Mouse (Mus musculus) ovary, postnatal 10 days (tissue): ENCODE results near the gene Galnt17.

Experiments
- DNase-seq: peaks from one replicate; pipeline ENCODE4 v3.0.0; 2022; ENCODE audit warnings: low spot score

Gene Galnt17

DNA sequence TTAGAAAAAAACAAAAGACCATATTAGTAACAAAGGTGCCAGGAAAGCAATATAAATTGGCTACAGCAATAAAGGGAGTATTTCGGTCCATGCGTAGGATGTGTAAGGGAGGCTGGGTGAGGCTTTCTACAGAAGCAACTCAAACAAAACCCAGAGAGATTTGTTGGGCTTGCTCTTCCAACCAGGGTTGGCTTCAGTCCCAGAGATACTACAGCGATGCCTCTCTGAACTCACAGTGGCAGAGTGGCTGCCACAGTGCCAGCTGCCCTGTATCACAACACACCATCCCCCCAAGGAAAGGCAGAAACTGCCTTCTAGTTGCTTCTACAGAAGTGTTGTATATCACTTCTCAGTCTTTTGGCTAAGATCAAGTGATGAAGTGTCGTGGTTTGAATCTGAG, 66.6 kb downstream of the Galnt17 start:
- no peak for DNase-seq

GRCm38 (mm10) chr5:131239813-131240212, 68.5 kb downstream of the Galnt17 start:
- no peak for DNase-seq

GRCm38 (mm10) chr5:131236906-131237305, 71.4 kb downstream of the Galnt17 start:
- no peak for DNase-seq

GRCm38 (mm10) chr5:131233828-131234227, 74.5 kb downstream of the Galnt17 start:
- no peak for DNase-seq

- DNase-seq: no peak
These were observed 77.2 kb downstream of the Galnt17 start for GRCm38 (mm10) chr5:131231060-131231459.

GRCm38 (mm10) chr5:131229744-131230143, 78.6 kb downstream of the Galnt17 start:
- DNase-seq: no peak

DNA sequence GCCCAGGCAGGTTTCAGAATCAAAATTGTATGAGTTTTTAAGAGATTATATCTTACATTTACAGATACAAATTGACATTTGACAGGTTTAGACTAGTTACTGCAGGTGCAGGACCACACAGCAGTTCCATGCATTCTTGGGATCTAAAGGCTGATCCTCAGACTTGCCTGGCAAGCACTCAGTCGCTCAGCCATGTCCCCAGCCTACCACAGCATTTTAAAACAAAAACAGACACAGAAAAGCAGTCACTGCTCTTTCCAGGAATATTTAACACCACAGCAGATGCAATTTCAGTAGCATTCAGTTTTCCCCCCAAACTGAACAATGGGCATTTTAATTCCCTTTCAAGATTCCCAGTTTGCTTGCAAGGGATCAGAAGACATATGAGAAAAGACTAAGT, 84.9 kb downstream of the Galnt17 start:
- DNase-seq: no peak

DNA sequence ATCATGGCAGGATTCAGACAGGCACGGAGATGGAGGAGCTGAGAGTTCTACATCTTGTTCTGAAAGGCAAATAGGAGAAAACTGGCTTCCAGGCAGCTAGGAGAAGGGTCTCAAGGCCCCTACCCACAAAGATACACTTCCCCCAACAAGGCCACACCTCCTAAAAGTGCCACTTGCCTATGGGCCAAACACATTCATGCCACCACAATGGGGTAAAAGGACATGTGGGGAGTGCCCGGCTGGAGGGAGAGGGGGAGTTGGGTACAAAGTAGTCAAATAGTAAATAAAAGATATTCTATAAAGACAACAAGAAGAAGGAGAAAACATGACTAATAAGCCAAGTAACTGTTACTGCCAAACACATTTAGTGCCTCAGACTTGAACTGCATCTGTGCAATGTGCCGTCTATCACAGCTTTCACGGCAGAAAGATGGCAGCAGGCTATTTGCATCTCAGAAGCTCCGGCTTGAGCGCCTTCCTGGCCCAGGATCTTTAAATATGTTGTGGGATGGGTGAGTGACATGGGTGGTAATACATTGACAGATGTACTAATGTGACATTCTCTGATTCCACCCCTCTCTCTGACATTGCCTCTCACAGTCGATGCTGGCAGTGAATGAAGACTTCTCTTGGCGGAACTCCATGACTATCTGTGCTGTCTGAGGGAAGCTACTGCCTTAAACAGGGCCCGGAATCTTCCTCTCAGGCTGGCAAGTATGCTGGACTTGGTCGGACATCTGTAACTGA, 85.6 kb downstream of the Galnt17 start:
- no peak for DNase-seq

- DNase-seq: no peak
These were observed 90.1 kb downstream of the Galnt17 start for GRCm38 (mm10) chr5:131218221-131218620.

DNA sequence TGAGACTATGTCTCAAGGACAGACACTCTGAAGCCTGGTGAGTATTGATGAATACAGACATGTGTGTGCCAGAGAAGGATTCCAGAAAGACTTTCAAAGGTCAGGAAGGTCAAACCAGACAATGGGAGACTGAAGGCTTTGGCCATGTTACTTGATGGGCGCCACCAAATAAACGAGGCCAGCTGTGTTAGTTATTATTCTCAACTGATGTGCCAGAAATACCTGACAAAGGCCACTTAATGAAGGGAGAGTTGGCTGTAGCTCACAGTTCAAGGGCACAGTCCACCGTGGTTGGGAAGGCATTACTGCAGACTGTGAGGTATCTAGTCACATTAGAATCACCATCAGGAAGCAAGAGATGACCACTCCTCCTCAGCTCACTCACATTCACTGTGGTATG, 96.7 kb downstream of the Galnt17 start:
- no peak for DNase-seq

DNA sequence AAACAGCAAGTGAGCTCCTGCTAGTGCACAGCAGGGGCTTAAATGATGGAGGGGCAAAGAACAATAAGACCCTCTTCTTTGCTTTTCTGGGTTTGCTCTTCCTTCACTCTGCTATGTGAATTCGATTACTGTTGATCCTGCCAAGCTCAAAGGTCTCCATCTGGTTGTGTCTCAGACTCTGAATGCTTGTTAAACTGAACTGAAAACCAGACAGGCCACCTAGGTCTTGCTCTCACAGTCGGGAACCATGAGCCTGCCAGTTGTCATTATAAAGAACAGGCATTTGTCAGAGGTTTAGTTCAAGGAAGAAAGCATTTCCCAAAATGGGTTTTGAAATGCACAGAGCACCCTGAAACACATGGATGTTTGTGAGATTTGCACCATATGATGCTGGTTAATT, 107.2 kb downstream of the Galnt17 start:
- DNase-seq: no peak

DNA sequence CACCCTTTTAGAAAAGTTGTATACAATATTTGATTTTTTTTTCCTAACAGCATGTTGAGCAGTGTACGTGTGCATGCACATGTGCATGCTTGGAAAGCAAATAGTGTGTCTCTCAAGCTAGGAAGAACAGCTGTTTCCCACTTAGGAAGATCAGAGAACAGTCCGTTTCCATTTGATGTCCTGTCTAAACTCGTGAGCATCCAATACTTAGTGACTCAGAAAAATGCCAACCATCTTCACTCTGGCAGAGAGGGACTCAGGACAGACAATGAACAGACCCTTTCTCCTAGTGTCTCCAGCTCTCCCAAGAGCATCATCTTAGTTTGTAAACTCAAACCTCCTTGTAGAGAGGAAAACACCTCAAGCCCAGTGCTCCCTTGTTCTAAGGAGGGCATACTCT, 116.0 kb downstream of the Galnt17 start:
- DNase-seq: no peak

DNA sequence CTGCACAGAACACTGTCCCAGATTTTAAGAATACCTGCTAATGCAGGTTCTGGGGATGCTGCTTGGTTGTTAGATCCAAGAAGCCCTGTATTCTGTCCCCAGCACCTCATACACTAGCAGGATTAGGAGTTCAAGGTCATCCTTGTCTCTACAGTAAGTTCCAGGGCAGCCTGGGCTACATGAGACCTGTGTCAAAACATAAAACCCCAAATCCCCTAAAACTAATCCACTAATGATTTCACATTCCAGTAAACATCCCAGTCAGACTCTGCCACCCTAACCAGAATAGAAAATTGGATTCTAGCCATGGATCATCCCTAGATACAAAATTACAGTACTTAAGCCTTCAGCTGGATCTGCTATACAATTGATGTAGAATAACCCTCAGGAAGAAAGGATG, 123.7 kb downstream of the Galnt17 start:
- DNase-seq: no peak

DNA sequence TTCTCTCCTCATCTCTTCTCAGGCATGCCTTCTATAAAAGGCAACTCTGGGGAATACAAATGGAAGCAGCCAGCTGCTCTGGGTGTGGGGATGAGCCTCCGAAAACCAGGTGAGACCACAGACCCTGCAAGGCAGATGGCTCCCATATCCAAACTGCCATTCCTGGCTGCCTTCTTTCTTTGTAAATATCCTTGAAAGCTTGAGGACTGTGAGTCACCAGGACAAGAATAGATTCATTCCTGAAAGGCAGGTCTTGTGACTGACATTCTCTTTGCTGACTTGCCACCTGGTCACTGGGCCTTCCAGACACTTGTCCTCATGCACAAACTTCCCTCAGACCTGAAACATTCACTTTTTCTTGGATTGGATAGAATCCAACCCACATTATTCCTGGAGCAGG, 127.1 kb downstream of the Galnt17 start:
- DNase-seq: no peak

DNA sequence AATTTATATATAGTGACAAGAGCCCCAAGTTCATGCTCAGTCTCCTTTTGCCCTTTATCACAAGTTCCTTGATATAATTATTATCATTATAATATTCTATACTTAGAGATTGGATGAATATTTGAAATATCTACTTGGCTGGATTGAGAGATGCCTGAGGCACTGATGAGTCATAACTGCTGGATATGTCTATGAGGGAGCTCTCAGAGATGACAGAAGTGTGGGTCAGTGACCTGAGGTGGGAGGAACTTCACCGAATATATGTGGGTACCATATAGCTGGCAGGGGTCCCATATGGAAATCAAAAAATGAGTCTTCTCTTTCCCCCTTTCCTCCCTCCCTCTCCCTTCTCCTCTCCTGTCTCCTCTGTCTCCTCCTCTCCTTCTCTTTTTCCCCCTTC, 127.5 kb downstream of the Galnt17 start:
- DNase-seq: no peak

DNA sequence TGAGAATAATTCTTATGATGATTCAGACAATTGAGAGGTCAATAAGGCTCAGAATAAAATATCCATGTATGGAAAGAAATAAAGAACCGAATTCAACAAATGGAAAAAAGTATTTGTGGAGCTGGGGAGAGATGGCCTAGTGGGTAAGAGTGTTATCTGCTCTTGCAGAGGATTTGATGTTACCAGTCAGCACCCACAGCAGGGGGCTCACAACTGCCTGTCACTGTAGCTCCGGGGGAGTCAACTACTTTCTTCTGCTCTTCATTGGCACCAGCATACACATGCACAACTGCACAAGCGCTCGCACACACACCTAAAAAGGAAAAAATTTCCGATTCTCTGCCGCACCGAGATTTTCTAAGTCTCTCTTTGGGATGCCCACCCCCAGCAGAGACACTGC, 130.4 kb downstream of the Galnt17 start:
- no peak for DNase-seq

- no peak for DNase-seq
These were observed 131.1 kb downstream of the Galnt17 start for GRCm38 (mm10) chr5:131177168-131177567.

DNA sequence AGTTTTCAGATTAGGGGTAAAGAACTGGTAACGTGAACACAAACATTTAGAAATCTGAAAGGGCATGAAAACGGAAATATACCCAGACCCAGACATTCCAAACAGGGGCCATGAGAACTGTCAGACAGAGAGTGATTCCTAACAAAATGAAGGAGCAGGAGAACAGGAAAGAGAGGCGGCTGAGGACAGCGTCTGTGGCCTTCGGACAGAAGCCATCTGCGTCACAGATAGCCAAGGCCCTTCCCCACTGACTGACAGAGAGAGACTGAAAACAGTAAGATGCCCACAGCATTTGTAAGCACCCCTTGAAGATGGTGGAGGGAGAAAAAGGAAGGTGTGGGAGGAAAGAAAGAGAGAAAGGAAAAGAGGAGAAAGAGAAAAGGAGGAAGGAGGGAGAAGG, 139.1 kb downstream of the Galnt17 start:
- DNase-seq: no peak

- no peak for DNase-seq
These were observed 140.9 kb downstream of the Galnt17 start for GRCm38 (mm10) chr5:131167366-131167765.

DNA sequence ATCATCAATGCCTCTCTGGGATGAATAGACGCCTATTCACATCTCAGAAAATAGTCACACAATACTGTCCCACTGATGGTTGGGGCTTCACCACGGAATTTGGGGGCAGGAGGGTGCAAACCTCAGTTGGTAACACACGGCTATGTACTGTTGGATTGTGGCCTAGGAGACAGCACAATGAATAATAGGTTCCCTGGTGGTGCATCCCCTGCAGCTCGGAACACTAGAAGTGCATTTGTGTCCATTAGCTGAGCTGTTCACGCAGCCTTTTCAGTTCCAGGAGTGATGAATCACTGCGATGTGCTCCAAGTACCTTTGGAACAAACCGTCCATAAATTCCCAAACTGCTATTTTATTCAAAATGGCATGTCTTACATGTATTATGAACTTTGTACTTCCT, 142.6 kb downstream of the Galnt17 start:
- DNase-seq: no peak

DNA sequence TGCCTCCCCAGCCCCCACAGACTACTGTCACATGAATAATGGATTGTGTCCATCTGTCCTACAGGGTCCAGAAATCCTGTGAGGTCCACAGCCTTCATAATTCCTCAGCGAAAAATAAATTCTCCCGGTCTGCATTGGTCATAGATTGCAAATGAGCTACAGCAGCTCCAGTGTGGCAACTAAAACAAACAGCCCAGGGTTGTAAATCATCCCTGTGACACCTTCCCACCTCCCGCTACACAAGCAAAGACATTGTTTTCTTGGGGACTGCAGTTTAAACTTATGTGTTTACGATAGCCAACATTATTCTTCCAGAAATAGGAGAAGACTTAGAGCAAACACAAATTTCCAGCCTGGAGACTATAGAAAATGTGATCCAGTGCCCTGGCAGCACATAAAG, 150.4 kb downstream of the Galnt17 start:
- no peak for DNase-seq

DNA sequence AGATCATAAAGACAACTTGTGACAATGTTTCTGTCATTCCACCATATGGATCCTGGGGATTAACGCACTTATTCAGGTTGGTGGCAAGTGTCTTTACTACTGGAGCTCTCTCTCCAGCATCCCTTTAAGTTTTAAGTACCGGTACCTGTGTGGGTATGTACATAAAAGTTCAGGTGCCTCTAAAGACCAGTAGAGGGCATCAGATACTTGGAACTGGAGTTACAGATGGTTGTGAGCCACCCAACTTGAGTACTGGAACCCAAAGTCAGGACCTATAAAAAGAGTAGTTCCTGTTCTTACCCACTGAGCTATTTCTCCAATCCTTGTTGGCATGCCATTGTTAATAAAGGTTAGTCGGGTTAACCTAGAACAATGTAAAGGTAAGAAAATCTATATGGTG, 152.0 kb downstream of the Galnt17 start:
- DNase-seq: no peak

GRCm38 (mm10) chr5:131142606-131143005, 165.7 kb downstream of the Galnt17 start:
- no peak for DNase-seq

DNA sequence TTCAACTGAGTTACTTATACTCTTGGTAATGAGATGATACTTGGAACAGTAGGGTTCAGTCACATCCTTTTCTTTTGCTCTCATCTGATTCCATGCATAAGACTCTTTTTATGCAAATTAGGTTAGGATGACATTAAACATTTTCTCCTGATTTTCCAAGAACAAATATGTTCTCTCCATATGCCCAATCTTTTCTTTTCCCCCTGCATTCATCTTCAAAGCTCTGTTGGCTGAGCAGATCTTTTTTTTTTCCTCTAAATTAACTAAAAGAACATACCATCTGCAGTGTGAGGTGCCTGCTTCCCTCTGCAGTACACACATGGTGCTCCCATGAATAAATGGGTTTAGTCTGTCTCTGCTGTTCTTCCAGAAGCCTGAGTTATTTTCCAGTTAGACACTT, 173.5 kb downstream of the Galnt17 start:
- no peak for DNase-seq
